In the genomic region with DNA sequence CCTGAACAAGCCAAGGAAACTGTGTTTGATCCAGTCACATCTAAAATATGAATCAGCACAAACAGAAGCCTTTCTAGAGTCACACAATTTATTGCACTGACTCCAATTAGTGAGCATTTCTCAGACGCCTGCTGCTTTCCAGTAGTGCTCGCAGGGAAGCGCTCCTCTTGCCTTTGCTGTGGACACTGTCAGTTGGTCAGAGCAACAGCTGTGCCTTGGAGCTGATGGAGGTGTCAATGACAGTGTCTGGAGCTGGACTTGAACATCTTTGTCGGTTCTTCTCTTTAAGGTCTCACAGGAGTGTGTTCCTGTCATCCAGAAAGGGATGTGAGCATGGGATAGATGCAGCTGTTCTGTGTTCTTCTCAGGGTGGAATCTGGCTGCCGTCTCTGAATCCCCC, we compare ENCODE assay signal across 19 mouse cellular contexts.
"Had no signal": no experiment of that assay in that cellular context is flagged by ENCODE, and none has a peak within 500 bp of the region (broad histone marks: within the 10 kb centered on the region; RNA-seq: fewer than 3 reads in every experiment).

No protein-coding gene starts in this region.

- H3K27me3 ChIP-seq: limb, embryonic 13.5 days; liver, embryonic 12.5 days; liver, embryonic 15.5 days; megakaryocyte, embryonic 14.5 days; midbrain, embryonic 13.5 days; stomach, embryonic 15.5 days had no signal

- H3K4me2 ChIP-seq: limb, embryonic 13.5 days; liver, embryonic 12.5 days; liver, embryonic 15.5 days; midbrain, embryonic 13.5 days; stomach, embryonic 15.5 days had no signal

- H3K4me1 ChIP-seq: liver, embryonic 12.5 days had no signal

- H3K36me3 ChIP-seq: limb, embryonic 10.5 days; limb, embryonic 13.5 days; liver, embryonic 12.5 days; liver, embryonic 15.5 days; midbrain, embryonic 10.5 days; midbrain, embryonic 13.5 days; stomach, embryonic 15.5 days had no signal

- H3K9ac ChIP-seq: limb, embryonic 13.5 days; liver, embryonic 12.5 days; liver, embryonic 15.5 days; midbrain, embryonic 13.5 days; stomach, embryonic 15.5 days had no signal

- ATAC-seq: liver, embryonic 12.5 days; midbrain, embryonic 13.5 days; midbrain, embryonic 16.5 days had no signal

- H3K9me3 ChIP-seq: limb, embryonic 10.5 days; limb, embryonic 13.5 days; liver, embryonic 12.5 days; liver, embryonic 15.5 days; midbrain, embryonic 10.5 days; midbrain, embryonic 13.5 days; stomach, embryonic 15.5 days had no signal

- H3K4me3 ChIP-seq: limb, embryonic 10.5 days; limb, embryonic 13.5 days; liver, embryonic 12.5 days; liver, embryonic 15.5 days; midbrain, embryonic 10.5 days; midbrain, embryonic 13.5 days; stomach, embryonic 15.5 days had no signal

- DNase-seq: kidney, adult 11 months; kidney, adult 9 months; kidney, postnatal 14 days; kidney, postnatal 4 days; liver; lung, postnatal 10 days; lung, postnatal 36 days; right cerebral cortex, postnatal 25 days; spleen, adult 18-20 months; thymus, postnatal 25 days had no signal

- H3K27ac ChIP-seq: limb, embryonic 10.5 days; limb, embryonic 13.5 days; liver, embryonic 12.5 days; liver, embryonic 15.5 days; midbrain, embryonic 10.5 days; midbrain, embryonic 13.5 days; stomach, embryonic 15.5 days had no signal
